Mouse (Mus musculus): Measurements from ENCODE around the gene H2afv.
"Not testable (repeated sequence)": the region's sequence is repeated elsewhere in the genome, so short reads cannot be mapped to it uniquely, and the experiment has no call there.

The H2afv gene

DNA sequence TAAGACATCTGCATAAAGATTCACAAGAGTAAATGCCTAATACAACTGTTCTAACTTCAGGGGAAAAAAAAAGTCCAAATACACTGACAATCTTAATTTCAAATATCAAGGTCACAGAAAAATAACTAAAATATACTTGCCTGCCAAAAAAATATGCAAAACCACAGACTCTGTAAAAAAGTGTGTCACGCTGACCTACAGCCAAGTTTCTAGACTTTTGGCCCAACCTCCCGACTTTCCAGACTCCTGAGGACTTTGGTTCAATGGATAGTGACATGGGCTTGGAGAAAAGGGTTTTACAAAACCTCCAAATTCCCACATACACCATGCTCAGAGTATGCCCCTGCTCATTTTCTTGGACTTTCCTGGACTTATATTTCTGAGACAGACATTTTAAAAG lies 24.3 kb upstream of the H2afv start:
- no peak for DNase-seq

DNA sequence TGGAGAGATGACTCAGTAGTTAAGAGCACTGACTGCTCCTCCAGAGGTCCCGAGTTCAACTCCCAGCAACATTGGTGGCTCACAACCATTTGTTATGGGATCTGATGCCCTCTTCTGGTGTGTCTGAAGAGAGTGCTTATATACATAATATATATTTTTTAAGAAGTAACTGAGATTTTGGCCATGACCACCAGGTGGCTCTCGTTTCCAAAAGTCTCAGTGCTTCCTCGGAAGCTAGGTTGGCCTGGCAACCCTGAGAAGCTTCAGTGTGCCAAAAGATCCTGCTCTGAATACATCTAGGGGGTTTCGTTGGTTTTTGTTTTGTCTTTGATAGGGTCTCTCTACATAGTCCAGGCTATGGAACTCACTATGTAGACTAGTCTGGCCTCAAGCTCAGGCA lies 20.9 kb upstream of the H2afv start:
- DNase-seq, result peak; percentile 80

DNA sequence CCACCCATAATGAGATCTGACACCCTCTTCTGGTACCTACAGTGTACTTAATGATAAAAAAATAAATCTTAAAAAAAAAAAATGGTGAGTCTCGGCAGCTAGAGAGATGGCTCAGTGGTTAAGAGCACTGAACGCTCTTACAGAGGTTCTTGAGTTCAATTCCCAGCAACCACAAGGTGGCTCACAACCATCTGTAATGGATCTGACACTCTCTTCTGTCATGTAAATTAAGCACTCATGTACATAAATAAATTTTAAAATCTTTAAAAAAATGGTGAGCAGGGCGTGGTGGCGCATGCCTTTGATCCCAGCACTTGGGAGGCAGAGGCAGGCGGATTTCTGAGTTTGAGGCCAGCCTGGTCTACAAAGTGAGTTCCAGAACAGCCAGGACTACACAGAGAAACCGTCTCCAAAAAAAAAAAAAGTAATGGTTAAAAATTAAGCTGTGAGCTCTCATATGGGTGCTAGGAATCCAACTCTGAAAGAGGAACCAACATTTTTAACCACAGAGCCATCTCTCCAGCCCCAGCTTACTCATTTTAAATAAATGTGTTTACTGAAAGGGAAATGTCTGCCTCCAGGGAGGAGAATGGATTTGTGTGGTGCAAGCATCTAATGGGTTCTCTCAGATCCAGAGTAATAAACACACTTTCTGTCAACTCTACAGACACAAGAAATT lies 19.1 kb upstream of the H2afv start:
- DNase-seq, result no peak

DNA sequence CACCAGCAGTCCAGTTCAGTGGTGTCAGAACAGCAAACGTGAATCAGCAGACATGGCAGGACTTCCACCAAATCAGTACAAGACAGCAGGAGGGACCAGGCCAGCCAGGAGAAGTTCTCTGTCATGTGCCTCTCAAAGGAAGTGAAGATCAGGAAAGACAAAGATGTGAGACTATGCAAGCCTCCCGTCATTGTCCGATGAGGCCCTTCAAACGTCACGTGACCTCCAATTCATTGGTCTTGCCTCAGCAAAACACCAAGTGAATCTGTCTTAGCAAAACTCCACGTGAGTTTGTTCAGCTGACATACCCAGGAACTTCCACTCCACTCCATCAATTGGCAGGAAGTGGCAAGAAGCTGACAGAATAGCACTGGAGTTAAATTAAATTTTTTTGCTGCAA lies 11.8 kb upstream of the H2afv start:
- DNase-seq, result no peak

DNA sequence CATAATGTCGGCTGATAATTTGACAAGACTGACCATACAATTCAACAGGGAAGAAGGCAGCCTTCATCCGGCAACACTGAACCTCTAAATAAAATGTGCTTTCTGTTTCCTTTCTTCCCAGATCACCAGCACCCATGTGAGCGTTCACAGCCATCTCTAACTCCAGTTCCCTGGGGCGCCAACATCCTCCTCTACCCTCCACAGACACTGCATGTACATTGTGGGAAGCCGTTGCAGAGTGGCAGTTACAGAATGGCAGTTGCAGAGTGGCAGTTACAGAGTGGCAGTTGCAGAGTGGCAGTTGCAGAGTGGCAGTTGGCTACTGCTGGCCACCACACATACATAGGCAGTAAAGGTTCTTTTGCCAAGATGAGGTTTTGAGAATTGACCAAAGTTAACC lies 3.9 kb upstream of the H2afv start:
- DNase-seq, result not testable (repeated sequence)

DNA sequence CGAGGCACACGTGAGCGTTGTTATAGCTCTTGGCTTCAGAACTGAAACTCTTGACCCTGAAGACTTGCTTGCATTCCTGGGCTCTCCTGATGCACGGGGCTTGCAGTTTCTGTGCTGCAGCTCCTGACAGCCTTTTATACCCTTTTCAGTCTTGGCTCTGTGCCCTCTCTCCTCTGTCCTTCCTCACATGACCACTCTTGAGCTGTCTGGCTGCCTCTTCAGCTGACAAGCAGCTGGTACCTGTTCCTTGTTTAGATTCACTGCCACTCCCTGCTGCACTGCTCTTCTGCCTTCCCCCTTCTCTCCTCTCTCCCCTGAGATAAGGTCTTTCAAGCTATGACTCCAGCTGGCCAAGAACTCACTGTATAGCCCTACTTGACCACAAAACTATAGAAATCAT lies 3.2 kb upstream of the H2afv start:
- DNase-seq, result no peak

DNA sequence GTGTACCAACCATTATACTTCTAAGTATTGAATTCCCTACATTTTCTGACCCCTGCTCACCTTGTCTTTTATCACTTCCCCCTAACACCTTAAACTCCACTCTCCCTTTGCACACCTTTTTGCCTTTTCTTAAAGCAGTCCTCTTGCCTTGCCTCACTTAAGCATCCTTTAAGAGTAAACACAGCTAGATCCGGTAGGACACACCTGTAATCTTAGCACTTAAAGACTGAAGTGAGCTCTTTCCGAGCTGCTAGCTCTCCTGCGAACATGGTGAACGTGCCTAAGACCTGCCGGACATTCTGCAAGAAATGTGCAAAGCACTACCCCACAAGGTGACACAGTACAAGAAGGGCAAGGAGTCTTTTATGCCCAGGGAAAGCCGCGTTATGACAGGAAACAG lies 1.7 kb upstream of the H2afv start:
- peak; percentile 13 for DNase-seq

DNA sequence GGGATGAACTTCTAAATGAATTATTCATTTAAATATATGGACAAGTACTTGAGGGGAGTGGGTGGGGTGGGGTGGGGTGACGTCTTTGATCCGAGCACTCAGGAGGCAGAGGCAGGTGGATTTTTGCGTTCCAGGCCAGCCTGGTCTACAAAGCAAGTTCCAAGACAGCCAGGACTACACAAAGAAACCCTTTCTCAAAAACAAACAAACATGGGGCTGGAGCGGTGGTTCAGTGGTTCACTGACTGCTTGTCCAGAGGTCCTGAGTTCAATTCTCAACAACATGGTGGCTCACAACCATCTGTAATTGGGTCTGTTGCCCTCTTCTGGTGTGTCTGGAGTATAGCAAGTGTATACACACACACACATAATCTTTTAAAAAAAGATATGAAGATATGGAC lies 1.2 kb upstream of the H2afv start:
- DNase-seq, result no peak

DNA sequence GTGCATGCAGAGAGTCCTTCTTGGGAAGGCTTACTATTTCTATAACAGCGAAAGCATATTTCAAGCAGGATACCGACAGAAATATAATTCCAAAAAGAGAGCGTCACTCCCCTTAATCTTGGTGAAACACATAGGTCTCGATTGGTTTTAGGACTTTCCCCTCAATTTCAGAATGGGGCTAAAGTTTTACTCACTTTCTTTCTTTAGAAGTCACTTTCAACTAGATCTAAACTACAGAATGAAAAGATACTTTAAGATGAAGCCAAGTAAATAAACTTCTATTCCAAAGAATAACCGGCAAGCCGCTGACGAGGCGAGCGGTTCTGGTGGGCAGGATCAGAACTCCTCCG lies 541 bp downstream of the H2afv start:
- DNase-seq, result no peak

DNA sequence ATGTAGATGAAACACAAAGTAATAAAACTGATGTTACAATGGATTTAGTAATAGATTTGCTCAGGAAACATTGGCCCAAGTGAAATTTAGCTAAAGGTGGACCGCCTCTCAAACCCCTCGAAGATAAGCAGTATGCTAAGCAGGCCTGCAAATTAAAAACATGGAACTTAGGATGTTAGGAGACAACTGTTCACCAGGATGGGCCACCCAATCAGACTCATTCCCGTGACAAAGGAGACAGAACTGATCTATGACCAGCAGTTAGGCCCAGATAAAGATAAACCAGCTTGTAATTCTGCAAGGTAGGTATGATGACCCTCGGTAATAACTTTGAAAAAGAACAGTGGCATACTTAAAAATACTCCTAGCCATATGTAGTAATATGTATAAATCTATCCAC lies 1.1 kb downstream of the H2afv start:
- no peak for DNase-seq

DNA sequence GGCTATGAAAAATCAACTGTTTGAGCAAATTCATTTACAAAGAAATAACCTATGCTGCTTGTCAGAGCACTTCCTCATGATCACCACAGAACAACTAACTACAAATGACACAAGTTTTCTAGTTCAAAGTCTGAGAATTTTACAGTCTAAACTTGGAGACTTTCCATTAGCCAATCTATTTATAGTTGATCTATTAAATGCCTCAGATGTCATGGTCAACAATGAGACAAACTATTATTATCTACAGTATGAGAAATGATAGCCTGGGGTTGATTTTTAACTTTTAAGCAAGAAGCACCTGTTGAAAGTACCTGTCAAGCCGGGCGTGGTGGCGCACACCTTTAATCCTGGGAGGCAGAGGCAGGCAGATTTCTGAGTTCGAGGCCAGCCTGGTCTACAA lies 1.7 kb downstream of the H2afv start:
- DNase-seq, result no peak

DNA sequence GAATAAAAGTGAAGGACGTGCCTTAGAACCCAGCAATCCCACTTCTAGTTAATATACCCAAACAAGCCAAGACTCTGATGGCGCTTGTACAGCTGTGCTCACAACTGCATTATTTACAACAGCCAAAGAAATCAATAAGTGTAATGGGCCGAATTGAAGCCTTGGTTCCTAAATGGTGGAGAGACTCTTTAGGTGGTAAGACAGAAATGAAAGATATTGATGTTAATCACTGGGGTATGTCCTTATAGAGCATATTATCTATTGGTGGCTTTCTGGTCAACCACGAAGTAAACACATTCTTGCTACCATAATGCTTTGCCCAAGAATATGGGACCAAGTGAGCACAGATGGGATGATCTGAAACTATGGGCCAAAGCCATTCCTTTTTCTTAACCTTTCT lies 4.1 kb downstream of the H2afv start:
- no peak for DNase-seq

DNA sequence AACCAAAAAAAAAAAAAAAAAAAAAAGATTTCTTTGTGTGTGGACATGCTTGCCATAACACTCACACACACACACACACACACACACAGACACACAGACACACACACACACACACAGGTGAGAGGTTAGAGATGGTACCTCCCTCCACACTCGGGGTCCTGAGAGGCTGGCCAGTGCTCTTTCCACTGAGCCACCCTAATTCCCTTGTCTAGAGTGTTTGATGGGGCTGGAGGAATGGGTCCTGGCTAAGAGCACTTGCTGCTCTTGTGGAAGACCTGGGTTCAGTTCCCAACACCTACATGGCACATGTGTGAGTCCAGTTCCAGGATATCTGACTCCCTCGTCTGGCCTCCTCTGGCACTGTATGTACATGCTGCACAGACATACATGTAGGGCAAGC lies 6.6 kb downstream of the H2afv start:
- no peak for DNase-seq

DNA sequence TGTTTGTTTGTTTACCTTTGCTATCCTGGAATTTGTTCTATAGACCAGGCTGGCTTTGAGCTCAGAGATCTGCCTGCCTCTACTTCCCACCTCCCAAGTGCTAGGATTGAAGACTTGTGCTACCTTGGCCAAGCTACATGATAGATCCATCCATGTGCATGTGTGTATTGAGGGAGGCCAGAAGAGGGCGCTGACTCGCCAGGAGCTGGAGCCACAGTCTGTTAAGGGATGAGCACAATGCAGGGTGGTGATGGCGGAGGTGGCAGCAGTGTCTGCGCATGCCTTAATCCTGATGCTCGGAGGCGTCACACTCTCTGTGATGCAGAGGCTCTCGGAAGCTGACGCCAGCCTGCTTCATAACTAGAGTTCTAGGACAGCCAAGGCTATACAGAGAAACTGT lies 7.8 kb downstream of the H2afv start:
- DNase-seq, result peak; percentile 67

DNA sequence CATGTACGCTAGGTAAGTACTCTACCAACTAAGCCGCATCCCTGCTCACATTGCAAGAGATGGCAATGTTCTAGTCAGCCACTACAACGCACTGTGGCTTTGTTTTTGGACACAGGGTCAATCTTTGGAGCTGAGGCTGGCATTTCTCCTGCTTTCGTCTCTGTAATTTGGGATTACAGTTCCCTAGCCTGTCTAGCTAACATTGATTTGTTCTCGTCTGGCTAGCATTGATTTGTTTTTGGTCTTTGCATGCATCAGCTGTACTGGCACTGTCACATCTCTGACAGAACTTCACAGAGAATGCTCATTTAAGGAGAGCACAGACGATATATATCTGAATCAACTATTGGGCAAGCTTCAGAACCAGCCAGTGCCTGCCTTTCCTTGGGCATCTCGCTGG lies 14.1 kb downstream of the H2afv start:
- DNase-seq, result no peak

DNA sequence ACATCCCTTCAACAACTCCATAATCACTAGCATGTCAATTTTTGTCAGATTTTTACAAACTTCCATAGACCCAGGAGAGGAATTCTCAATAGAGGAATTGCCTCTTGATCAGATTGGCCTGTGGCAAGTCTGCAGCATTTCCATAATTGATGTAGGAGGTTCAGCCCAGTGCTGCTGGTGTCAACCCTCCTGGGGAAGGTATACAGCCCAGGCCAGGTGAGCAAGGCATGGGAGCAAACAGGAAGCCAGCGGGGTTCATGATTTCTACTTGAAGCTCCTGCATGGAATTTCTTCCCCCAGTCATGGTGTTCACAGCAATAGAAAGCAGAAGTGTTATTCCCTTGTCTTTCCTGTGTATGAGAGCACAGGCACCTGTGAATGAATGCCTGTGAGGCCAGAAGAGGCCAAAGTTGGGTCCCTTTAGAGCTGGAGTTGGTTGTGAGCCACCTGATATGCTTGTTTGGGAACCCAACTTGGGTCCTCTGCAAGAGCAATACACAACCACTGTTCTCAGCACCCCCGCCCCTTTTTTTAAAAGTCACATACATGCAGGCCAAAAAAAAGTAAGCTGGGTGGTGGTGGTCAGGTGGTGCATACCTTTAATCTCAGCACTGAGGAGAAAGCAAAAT lies 23.4 kb downstream of the H2afv start:
- no peak for DNase-seq

DNA sequence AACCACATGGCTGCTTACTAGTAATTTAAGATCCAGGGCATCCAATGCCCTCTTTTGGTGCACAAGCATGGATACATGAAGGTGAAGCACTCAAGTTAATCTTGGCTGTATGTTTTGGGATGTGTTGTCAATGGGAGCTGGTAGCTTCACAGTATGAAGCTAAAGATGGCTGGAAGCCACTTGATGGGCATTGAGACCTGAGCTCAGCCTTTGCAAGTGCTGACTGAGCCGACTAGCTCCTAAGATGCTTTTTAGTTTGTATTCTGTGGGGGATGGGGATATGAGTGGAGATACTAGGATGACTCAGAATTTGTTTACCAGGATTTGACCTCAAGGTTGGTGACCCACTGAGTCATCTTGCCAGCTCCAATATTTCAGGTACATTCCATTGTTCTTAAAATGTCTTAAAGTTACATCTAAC lies 23.9 kb downstream of the H2afv start:
- no peak for DNase-seq

DNA sequence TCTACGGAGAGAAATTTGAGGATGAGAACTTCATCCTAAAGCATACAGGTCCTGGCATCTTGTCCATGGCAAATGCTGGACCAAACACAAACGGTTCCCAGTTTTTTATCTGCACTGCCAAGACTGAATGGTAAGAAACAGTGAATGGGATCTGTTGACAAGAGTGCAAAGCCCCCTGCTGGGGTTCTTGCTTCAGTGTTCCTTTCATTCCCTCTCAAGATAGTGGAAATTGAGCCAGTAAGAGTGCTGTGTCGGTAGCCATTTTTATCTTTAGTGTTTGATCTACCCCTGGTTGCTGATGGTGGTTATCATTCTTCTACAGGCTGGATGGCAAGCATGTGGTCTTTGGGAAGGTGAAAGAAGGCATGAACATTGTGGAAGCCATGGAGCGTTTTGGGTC lies 25.1 kb downstream of the H2afv start:
- not testable (repeated sequence) for DNase-seq

DNA sequence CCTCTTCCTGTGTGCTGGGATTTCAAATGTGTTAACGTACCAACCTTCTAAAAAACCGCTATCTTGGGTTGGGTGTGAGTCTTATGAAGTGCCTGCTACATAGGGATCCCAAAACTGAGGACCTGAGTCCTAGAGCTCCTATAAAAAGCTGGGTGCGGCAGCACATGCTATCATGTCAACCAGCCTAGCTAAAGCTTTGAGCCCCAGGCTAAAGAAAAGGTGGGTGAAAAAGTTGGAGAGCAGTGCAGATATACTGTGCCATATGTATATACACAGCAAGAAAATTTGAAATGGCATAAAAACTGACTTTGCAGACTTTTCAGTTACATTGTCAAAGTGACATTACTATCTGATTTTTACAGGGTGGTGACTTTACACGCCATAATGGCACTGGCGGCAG lies 25.5 kb downstream of the H2afv start:
- DNase-seq, result no peak

DNA sequence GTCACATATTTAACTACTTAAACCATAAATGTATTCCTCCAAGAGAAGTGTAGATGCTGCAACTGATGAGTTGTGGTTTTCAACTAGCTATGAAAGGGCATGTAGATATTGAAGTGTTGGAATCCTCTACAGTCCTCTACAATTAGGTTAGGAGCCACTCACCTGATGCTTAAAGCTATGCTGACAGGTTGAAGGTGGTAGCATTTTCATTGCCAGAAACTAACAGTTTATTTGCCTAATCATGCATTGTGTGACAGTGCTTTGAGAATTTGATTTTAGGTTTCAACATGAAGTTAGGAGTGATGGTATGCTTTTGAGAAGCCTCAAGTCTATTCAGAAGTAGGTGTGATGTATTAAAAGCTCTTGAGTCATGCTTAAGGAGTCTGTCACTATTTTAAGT lies 26.8 kb downstream of the H2afv start:
- DNase-seq, result no peak

DNA sequence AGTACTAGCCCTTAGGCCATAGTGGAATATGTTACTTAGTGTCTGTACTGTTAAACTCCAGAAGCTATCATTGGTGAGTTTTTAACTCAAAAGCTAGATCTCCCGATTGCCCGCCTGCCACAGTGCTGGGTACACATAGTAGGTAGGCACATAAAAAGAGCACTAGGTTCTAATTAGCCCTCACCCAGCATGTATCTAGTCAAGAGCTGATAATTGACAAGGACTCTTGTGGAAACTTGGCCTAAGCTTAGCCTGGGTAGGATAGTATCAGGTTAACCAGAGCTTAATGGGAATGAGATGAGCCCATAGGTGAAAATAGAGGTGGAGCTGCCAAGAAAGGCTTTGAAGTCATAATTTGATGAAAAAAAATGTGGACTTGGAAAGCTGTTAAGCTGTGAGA lies 27.2 kb downstream of the H2afv start:
- DNase-seq, result no peak

DNA sequence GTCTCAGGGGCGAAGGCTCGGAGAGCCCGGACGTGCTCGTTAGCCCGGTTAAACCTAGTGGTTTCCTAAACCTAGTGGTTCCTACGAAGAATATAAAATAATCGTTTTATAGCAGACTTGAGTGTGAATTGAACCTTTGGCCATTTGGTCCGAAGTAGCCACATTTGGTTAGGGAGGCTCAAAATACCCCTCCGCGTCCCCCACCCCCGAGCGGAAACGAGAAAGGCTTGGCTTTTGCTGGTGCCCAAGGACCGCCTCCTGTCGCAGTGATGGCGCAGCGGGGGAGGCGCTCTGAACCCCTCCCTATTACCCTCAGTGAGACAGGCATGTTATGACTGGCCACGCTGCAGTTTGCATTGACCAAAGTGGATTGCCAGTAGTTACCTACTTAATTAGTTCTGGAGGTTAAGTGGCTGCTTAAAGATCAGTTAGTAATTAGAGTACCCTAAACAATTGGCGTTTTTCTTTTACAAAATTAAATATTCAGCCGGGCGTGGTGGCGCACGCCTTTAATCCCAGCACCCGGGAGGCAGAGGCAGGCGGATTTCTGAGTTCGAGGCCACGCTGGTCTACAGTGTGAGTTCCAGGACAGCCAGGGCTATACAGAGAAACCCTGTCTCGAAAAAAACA lies 27.7 kb downstream of the H2afv start:
- DNase-seq, result peak; percentile 91

DNA sequence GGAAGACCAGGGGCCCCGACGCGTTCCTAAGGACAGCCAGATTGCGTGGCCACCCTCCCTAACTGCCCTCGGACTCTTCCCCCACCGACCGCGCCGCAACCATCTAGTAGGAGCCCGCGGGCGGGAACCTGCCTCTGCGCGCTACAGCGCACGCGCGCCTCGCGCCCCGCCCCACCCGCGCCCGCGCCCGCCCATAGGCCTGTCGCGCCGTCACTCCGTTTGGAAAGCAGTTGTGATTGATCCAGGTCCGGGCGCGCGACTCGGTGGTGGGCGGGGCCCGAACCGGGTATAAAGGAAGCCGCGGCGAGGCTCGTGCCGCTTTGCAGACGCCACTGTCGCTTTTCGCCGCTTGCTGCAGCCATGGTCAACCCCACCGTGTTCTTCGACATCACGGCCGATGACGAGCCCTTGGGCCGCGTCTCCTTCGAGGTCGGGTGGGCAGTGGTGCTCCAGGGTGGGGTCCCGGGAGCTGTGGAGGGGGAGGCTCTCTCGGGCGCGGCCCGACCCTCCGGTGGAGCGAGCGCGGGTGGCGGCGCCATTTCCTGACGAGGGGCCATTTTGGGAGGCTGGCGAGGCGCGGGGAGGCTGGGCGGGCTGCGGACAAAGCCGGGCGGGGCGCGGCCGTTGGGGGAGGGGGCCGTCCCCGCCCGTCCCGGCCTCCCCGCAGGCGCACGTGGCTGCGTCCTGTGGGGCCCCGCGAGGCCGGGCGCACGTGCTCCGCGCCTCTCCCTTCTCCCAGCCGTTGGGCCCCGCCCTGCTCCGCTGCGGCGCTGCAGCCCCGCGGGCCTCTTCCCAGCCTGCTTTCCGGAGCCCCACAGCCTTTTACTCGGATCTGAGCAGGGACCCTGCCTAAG lies 28.5 kb downstream of the H2afv start:
- DNase-seq, result peak; percentile 99

All from lung, postnatal 36 days (tissue).